Mouse (Mus musculus): Measurements from ENCODE around the gene Tnrc6b.

DNA sequence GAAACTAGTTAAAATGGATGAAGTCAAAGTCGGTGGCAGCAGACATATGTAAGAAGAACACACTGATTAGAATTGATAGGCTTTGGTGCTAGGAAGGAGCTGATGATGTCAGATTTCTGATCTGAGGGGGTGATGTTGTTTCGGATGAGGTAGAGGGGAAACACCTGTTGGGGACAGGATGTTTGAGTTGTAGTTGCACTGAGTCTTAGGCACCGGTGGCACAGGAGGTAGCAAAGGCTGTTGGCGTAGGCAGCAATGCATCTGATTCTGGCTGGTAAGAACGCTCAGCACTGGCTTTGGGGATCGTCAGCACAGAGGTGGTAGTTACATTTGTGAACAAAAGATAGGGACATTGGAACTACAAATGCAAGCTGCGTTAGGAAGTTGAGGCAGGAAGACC is 32.5 kb downstream of the Tnrc6b start:
- TF ChIP-seq POLR2A (IDR thresholded peaks at IDR 0.05; ENCODE audit: extremely low read depth, insufficient read depth, low read length) (no peak), CTCF (IDR thresholded peaks at IDR 0.05; ENCODE audit: low read depth, low read length) (no peak)
